Mouse (Mus musculus) urinary bladder, postnatal 14 days (tissue): ENCODE measurements around the gene Senp3.
A peak's percentile ranks its signal among the peaks of the same experiment; 100 is the strongest.
"Not testable (repeated sequence)": the region's sequence is repeated elsewhere in the genome, so short reads cannot be mapped to it uniquely, and the experiment has no call there.

Experiments used
- DNase-seq: peaks from one replicate; pipeline ENCODE4 v3.0.0; 2021; ENCODE audit warnings: low spot score

Gene Senp3

GRCm38 (mm10) chr11:69653399-69653798 is 28.5 kb downstream of the Senp3 start:
- DNase-seq = no peak

GRCm38 (mm10) chr11:69645860-69646259 is 36.0 kb downstream of the Senp3 start:
- no peak for DNase-seq

DNA sequence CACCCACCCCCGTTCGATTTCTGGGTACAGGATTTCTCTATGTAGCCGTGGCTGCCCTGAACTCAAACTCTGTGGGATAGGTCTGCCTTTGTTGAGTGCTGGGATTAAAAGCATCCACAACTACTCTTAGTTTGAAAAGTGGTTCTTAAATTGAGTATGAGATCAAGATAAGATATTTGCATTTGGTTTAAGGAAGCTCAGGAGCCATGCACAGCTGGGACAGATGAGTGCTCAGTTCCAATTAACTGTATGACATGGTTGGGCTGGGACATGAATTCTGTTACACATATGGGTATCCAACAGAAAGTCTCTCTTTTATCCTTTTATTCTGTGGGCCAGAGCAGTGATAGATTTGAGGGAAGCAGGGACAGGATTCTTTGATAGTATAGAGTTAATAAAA is 46.4 kb downstream of the Senp3 start:
- no peak for DNase-seq

- DNase-seq = peak; percentile 65
Measured at GRCm38 (mm10) chr11:69633128-69633866, 48.6 kb downstream of the Senp3 start.

DNA sequence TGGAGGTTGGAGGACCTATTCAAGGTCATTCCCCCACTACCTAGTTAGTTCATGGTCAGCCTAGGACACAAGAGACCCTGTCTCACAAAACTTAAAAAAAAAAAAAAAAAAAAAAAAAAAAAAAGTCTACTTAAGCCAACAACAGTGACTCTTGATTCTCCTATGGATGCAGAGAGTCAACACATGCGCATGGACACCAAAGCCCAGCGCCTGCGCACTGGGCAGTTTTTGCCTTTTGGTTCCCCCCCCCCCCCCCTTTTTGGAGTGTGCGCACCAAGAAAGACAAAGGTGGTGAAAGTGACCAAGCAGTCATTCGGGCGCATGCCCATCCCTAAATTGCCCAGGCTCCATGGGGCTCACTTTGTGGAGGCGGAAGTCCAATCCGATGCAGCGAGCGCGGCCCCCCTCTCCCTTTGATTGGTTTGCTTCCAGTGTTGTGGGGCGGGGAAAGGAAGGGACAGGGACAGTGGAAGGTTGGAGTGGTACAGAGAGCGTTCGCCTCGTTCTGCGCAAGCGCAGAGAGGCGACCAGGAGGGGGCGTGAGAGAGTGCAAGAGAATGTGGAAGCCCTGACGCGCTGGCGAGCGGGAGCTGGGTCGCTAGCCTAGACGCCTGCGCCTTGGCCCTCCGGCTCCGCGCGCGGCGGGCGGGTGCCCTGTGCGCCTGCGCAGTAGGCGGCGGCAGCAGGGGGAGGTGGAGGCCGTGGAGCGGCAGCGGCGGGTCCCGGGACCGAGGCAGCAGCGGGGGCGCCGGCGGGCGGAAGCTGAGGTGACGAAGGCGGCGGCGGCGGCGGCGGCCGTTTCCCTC is 49.4 kb downstream of the Senp3 start, which contains the start of gene Fxr2:
Gene Fxr2 (plus strand): TSS at position 707 of the 806 bp plus-strand sequence.
- peak; percentile 100 for DNase-seq

DNA sequence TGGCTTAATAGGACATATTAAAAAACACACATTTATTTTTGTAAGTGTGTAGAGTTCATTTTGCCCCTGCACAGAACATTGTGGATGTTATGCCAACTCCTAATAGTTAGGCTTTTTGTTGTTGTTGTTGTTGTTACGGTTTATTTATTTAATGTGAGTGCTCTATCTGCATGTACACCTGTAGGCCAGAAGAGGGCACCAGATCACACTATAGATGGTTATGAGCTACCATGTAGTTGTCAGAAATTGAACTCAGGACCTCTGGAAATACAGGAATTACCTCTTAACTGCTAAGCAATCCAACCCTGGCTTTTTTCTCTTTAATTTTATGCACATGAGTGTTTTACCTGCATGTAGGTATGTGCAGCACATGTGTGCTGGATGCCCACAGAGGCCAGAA is 52.1 kb downstream of the Senp3 start:
- no peak for DNase-seq

DNA sequence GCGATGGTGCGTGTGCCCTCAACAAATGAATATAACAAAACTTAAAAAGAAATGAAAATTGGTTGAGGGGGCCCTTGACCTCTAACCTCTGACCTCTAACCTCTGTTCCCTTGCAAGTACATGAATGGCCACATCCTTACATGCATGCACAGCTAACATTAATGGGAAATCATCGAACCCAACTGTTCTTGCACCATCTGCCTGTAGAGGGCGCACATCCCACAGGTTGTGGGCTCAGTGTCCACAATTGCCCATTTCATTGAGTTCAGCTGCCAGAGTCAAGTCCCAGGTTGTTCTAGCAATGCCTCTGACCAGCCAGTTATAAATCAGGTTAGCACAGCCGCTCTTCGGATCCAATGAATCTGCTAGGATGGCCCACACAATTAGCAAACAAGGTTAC is 53.6 kb downstream of the Senp3 start:
- peak; percentile 78 for DNase-seq

DNA sequence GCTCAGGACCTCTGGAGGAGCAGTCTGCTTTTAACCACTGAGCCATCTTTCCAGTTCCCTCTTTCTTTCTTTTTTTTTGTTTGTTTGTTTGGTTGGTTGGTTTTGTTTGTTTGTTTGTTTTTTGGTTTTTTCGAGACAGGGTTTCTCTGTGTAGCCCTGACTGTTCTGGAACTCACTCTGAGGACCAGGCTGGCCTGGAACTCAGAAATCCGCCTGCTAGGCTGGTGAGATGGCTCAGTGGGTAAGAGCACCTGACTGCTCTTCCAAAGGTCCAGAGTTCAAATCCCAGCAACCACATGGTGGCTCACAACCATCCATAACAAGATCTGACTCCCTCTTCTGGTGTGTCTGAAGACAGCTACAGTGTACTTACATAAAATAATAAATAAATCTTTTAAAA is 57.5 kb downstream of the Senp3 start:
- not testable (repeated sequence) for DNase-seq
